Mouse (Mus musculus): ENCODE data around the gene Agbl2.

- no peak for TF ChIP-seq GATA1 (IDR thresholded peaks at IDR 0.05; ENCODE audit: borderline replicate concordance, low read length)
- no peak for TF ChIP-seq FLI1 (IDR thresholded peaks at IDR 0.05; ENCODE audit: low read length)
Observed at GRCm38 (mm10) chr2:90749676-90750459, 32.7 kb upstream of the Agbl2 start.

All from megakaryocyte, embryonic 14.5 days (primary cell).